Mouse (Mus musculus): Measurements from ENCODE around the gene Dgkh.
"Not testable (repeated sequence)": the region's sequence is repeated elsewhere in the genome, so short reads cannot be mapped to it uniquely, and the experiment has no call there.

The Dgkh gene

GRCm38 (mm10) chr14:78723655-78724054 is 8.9 kb downstream of the Dgkh start:
- not testable (repeated sequence) for DNase-seq (ENCODE audit: low read depth, low spot score)

GRCm38 (mm10) chr14:78722031-78722430 is 10.5 kb downstream of the Dgkh start:
- no peak for DNase-seq (ENCODE audit: low read depth, low spot score)

- no peak for DNase-seq (ENCODE audit: low read depth, low spot score)
Measured at GRCm38 (mm10) chr14:78716035-78716434, 16.5 kb downstream of the Dgkh start.

GRCm38 (mm10) chr14:78712565-78713148 is 19.9 kb downstream of the Dgkh start:
- no peak for DNase-seq (ENCODE audit: low read depth, low spot score)

- DNase-seq (ENCODE audit: low read depth, low spot score) = no peak
Measured at GRCm38 (mm10) chr14:78710647-78711046, 21.9 kb downstream of the Dgkh start.

GRCm38 (mm10) chr14:78705616-78706015 is 27.0 kb downstream of the Dgkh start:
- no peak for DNase-seq (ENCODE audit: low read depth, low spot score)

GRCm38 (mm10) chr14:78703989-78704388 is 28.6 kb downstream of the Dgkh start:
- no peak for DNase-seq (ENCODE audit: low read depth, low spot score)

GRCm38 (mm10) chr14:78703361-78703760 is 29.2 kb downstream of the Dgkh start:
- DNase-seq (ENCODE audit: low read depth, low spot score) = no peak

GRCm38 (mm10) chr14:78702048-78702447 is 30.5 kb downstream of the Dgkh start:
- no peak for DNase-seq (ENCODE audit: low read depth, low spot score)

GRCm38 (mm10) chr14:78701501-78701900 is 31.1 kb downstream of the Dgkh start:
- no peak for DNase-seq (ENCODE audit: low read depth, low spot score)

- DNase-seq (ENCODE audit: low read depth, low spot score) = no peak
Measured at GRCm38 (mm10) chr14:78701087-78701486, 31.5 kb downstream of the Dgkh start.

- DNase-seq (ENCODE audit: low read depth, low spot score) = no peak
Measured at GRCm38 (mm10) chr14:78699634-78700033, 32.9 kb downstream of the Dgkh start.

GRCm38 (mm10) chr14:78699196-78699595 is 33.4 kb downstream of the Dgkh start:
- DNase-seq (ENCODE audit: low read depth, low spot score) = peak; percentile 80

- DNase-seq (ENCODE audit: low read depth, low spot score) = no peak
Measured at GRCm38 (mm10) chr14:78694121-78694520, 38.5 kb downstream of the Dgkh start.

GRCm38 (mm10) chr14:78692602-78693001 is 40.0 kb downstream of the Dgkh start:
- no peak for DNase-seq (ENCODE audit: low read depth, low spot score)

GRCm38 (mm10) chr14:78691926-78692487 is 40.6 kb downstream of the Dgkh start:
- peak; percentile 45 for DNase-seq (ENCODE audit: low read depth, low spot score)

GRCm38 (mm10) chr14:78690883-78691282 is 41.7 kb downstream of the Dgkh start:
- no peak for DNase-seq (ENCODE audit: low read depth, low spot score)

- no peak for DNase-seq (ENCODE audit: low read depth, low spot score)
Measured at GRCm38 (mm10) chr14:78690387-78690786, 42.2 kb downstream of the Dgkh start.

GRCm38 (mm10) chr14:78689950-78690349 is 42.6 kb downstream of the Dgkh start:
- no peak for DNase-seq (ENCODE audit: low read depth, low spot score)

- DNase-seq (ENCODE audit: low read depth, low spot score) = peak; percentile 80
Measured at GRCm38 (mm10) chr14:78687716-78688115, 44.9 kb downstream of the Dgkh start.

GRCm38 (mm10) chr14:78686701-78687100 is 45.9 kb downstream of the Dgkh start:
- DNase-seq (ENCODE audit: low read depth, low spot score) = no peak

GRCm38 (mm10) chr14:78684171-78684570 is 48.4 kb downstream of the Dgkh start:
- DNase-seq (ENCODE audit: low read depth, low spot score) = no peak

- DNase-seq (ENCODE audit: low read depth, low spot score) = peak; percentile 78
Measured at GRCm38 (mm10) chr14:78678981-78679380, 53.6 kb downstream of the Dgkh start.
